Mouse (Mus musculus): ENCODE results near the gene Mcee. TPM values are rescaled to one million over a fixed set of nuclear protein-coding genes. Genes with fewer than 3 reads are reported as not detected.

Mcee gene
- polyA plus RNA-seq, 1 experiment from 2014 or later, result 89.8 TPM

DNA sequence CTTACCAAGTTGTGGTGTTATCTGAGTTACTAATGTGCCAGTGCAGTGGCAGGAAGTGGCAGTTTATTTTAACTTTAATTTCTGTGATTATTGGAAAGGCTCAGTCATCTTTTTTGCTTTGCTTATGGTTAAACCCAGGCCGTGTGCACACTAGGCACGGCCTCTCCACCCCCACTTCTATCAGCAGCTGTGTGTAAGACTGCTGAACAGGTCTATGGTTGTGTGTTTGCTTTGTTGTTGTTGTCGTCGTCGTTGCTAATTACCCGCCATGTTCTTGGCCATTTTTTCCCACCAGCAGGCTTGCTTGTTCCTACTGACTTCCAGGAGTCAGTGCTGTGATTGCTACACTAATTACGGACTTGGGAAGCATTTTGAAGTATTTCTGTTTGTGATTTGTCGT lies 48.1 kb downstream of the Mcee start:
- Histone ChIP-seq H3K9ac (ENCODE audit: low read length) (no peak overlapping the region), H3K4me3 (ENCODE audit: low read depth, low read length) (no peak overlapping the region), H3K36me3 (ENCODE audit: control insufficient read depth, insufficient read depth, low read length) (no peaks in the 10 kb centered on the region), H3K4me1 (replicated peaks; ENCODE audit: control insufficient read depth, insufficient read depth) (no peaks in the 10 kb centered on the region), H3K27ac (replicated peaks) (no peak overlapping the region), H3K27me3 (ENCODE audit: control insufficient read depth, insufficient read depth, low read length) (no peaks in the 10 kb centered on the region), H3K9me3 (ENCODE audit: control insufficient read depth, low read length) (no peaks in the 10 kb centered on the region), H3K4me2 (replicated peaks; ENCODE audit: low read depth) (no peak overlapping the region)
- DNase-seq (ENCODE audit: low spot score) (no peak), ATAC-seq (ENCODE audit: low FRiP score, low TSS enrichment) (no peak)
- WGBS, result 76% methylated on average over 8 of the region's 8 CpGs
- TF ChIP-seq EP300 (optimal IDR thresholded peaks at IDR 0.05), result no peak
- no peak for TF ChIP-seq CTCF (IDR thresholded peaks at IDR 0.05; ENCODE audit: low read depth)

DNA sequence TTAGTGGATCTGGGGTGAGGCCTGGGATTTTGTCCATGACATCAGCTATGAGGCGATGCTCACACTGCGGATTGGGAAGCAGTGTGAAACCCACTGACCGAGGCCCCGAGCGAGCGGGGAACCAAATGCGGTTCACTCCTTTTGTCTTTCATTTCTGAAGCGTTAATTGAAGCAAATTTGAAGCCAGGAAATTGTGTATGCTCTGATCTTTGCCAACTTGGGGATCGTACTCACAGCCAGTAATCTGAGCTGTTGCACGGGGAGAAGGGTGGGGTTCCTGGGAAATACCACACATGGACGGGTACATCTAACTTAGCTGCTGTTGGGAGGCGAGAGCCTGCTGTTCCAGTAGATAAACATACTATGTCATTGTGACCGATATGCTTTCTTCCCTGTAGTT lies 58.2 kb downstream of the Mcee start:
- Histone ChIP-seq H3K9me3 (ENCODE audit: control insufficient read depth, low read length) (no peaks in the 10 kb centered on the region), H3K36me3 (ENCODE audit: control insufficient read depth, insufficient read depth, low read length) (no peaks in the 10 kb centered on the region), H3K4me3 (ENCODE audit: low read depth, low read length) (no peak overlapping the region), H3K4me2 (replicated peaks; ENCODE audit: low read depth) (no peak overlapping the region), H3K4me1 (replicated peaks; ENCODE audit: control insufficient read depth, insufficient read depth) (no peaks in the 10 kb centered on the region), H3K27ac (replicated peaks) (no peak overlapping the region), H3K9ac (ENCODE audit: low read length) (no peak overlapping the region), H3K27me3 (ENCODE audit: control insufficient read depth, insufficient read depth, low read length) (no peaks in the 10 kb centered on the region)
- no peak for DNase-seq (ENCODE audit: low spot score)
- TF ChIP-seq CTCF (IDR thresholded peaks at IDR 0.05; ENCODE audit: low read depth), result no peak
- no peak for TF ChIP-seq EP300 (optimal IDR thresholded peaks at IDR 0.05)
- no peak for ATAC-seq (ENCODE audit: low FRiP score, low TSS enrichment)
- WGBS, result 78% methylated on average over 13 of the region's 13 CpGs

DNA sequence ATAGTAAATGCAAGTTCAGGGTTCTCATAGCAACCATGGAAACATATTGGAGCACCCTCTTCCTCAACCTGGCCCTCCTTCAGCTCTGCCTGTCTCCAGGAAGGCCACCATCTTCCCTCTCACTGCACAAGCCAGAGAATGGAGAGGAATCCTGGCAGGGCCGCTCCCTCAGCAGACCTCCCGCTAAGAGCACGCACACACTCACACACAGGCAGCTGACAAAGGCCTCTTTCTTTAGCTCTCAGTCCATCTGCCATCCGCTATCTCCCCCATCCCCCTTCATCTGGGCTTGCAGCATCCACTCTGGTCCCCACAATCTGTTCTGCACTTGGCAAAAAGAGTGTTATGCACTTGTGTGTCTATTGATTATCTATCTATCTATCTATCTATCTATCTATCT lies 59.0 kb downstream of the Mcee start:
- DNase-seq (ENCODE audit: low spot score) (no peak), ATAC-seq (ENCODE audit: low FRiP score, low TSS enrichment) (no peak)
- no peaks in the 10 kb centered on the region for H3K4me1 ChIP-seq (replicated peaks; ENCODE audit: control insufficient read depth, insufficient read depth)
- H3K9ac ChIP-seq (ENCODE audit: low read length), result no peak overlapping the region
- 71% methylated on average over 4 of the region's 4 CpGs for WGBS
- H3K36me3 ChIP-seq (ENCODE audit: control insufficient read depth, insufficient read depth, low read length), result no peaks in the 10 kb centered on the region
- H3K27me3 ChIP-seq (ENCODE audit: control insufficient read depth, insufficient read depth, low read length), result no peaks in the 10 kb centered on the region
- H3K4me2 ChIP-seq (replicated peaks; ENCODE audit: low read depth), result no peak overlapping the region
- TF ChIP-seq EP300 (optimal IDR thresholded peaks at IDR 0.05) (no peak), CTCF (IDR thresholded peaks at IDR 0.05; ENCODE audit: low read depth) (no peak)
- no peak overlapping the region for H3K4me3 ChIP-seq (ENCODE audit: low read depth, low read length)
- no peak overlapping the region for H3K27ac ChIP-seq (replicated peaks)
- no peaks in the 10 kb centered on the region for H3K9me3 ChIP-seq (ENCODE audit: control insufficient read depth, low read length)

DNA sequence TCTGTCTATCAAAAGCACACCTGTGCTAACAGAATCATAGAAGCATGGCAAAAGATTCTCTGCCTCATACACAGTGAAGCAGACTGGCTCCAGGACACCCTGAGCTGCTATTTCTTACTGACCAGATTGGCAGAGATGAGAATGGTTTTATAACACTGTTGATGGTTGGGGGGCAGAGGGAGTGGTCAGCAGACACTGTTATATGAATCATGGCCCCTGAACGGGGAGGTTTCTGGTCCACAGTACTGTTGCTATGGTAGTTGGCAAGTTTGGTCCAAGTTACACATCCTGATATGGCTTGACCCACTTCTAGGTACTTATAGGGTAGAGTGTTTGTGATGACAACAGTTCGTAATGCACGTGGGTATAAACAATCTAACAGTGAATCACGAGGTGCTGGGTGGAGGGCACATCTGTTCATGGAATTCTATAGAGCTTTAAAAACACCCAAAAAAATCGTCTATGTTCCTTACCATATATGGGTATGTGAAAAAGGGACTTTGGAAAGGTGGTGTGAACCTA lies 59.5 kb downstream of the Mcee start:
- no peak overlapping the region for H3K9ac ChIP-seq (ENCODE audit: low read length)
- no peak for ATAC-seq (ENCODE audit: low FRiP score, low TSS enrichment)
- H3K27me3 ChIP-seq (ENCODE audit: control insufficient read depth, insufficient read depth, low read length), result no peaks in the 10 kb centered on the region
- H3K4me3 ChIP-seq (ENCODE audit: low read depth, low read length), result no peak overlapping the region
- DNase-seq (ENCODE audit: low spot score), result no peak
- TF ChIP-seq EP300 (optimal IDR thresholded peaks at IDR 0.05) (no peak), CTCF (IDR thresholded peaks at IDR 0.05; ENCODE audit: low read depth) (no peak)
- 67% methylated on average over 5 of the region's 5 CpGs for WGBS
- H3K9me3 ChIP-seq (ENCODE audit: control insufficient read depth, low read length), result no peaks in the 10 kb centered on the region
- H3K4me1 ChIP-seq (replicated peaks; ENCODE audit: control insufficient read depth, insufficient read depth), result no peaks in the 10 kb centered on the region
- no peaks in the 10 kb centered on the region for H3K36me3 ChIP-seq (ENCODE audit: control insufficient read depth, insufficient read depth, low read length)
- no peak overlapping the region for H3K4me2 ChIP-seq (replicated peaks; ENCODE audit: low read depth)
- H3K27ac ChIP-seq (replicated peaks), result no peak overlapping the region

DNA sequence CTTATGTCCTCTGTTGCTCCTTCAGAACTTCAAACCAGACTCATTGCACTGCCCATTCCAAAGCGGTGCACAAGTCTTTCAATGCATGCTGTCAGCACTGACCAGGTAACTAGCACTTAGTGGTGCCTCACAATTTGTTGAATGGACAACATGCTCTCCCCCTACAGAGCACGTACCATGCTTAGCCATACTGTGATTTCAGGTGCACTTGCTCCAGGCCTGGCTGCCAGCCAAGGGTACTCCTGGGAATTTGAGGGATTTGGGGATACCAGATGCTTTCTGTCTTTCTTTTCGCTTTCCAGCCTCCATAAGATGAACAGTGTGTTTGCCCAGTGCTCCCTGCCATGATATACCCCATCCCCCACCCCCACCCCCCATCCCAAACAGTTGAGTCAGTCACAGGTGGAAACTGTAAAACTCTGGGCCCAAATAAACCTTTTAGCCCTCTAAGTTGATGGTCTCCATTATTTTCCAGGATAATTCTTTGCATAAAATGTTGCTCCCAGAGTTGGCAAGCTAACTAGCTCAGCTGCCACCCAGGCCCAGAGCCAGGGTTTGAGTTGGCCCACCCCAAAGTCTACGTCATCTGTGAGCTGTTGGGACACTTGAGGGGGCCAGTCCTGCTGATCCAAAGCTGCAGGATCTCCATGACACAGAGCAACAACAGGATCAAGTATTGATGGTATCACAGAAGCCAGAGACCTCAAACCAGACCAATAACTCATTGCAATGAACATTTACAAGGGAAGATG lies 60.2 kb downstream of the Mcee start:
- H3K27me3 ChIP-seq (ENCODE audit: control insufficient read depth, insufficient read depth, low read length), result no peaks in the 10 kb centered on the region
- no peak overlapping the region for H3K27ac ChIP-seq (replicated peaks)
- H3K4me3 ChIP-seq (ENCODE audit: low read depth, low read length), result no peak overlapping the region
- H3K36me3 ChIP-seq (ENCODE audit: control insufficient read depth, insufficient read depth, low read length), result no peaks in the 10 kb centered on the region
- 63% methylated on average over 4 of the region's 4 CpGs for WGBS
- TF ChIP-seq EP300 (optimal IDR thresholded peaks at IDR 0.05) (no peak), CTCF (IDR thresholded peaks at IDR 0.05; ENCODE audit: low read depth) (no peak)
- H3K9ac ChIP-seq (ENCODE audit: low read length), result no peak overlapping the region
- no peak for ATAC-seq (ENCODE audit: low FRiP score, low TSS enrichment)
- no peaks in the 10 kb centered on the region for H3K4me1 ChIP-seq (replicated peaks; ENCODE audit: control insufficient read depth, insufficient read depth)
- no peak for DNase-seq (ENCODE audit: low spot score)
- H3K9me3 ChIP-seq (ENCODE audit: control insufficient read depth, low read length), result no peaks in the 10 kb centered on the region
- H3K4me2 ChIP-seq (replicated peaks; ENCODE audit: low read depth), result no peak overlapping the region

DNA sequence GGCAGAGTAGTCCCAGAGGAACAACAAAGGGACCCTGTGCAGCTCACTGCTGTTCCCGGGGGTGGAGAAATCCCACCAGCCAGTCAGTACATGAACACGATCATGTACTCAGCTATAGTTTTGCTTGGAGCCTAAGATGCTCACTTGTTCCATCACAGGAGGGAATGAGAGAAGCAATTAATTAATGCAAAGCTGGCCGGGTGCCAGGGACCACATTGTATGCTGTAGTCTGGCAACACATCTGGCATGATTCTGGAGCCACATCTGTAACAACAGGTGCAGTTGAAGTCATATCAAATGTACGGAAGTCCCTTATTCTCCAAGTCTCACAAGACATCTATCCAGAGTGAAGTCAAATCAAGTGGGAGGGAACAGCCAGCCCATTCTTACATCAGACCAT lies 63.8 kb downstream of the Mcee start:
- no peak overlapping the region for H3K4me2 ChIP-seq (replicated peaks; ENCODE audit: low read depth)
- no peak overlapping the region for H3K27ac ChIP-seq (replicated peaks)
- no peak overlapping the region for H3K4me3 ChIP-seq (ENCODE audit: low read depth, low read length)
- TF ChIP-seq CTCF (IDR thresholded peaks at IDR 0.05; ENCODE audit: low read depth) (no peak), EP300 (optimal IDR thresholded peaks at IDR 0.05) (no peak)
- no peak for ATAC-seq (ENCODE audit: low FRiP score, low TSS enrichment)
- H3K4me1 ChIP-seq (replicated peaks; ENCODE audit: control insufficient read depth, insufficient read depth), result no peaks in the 10 kb centered on the region
- H3K27me3 ChIP-seq (ENCODE audit: control insufficient read depth, insufficient read depth, low read length), result no peaks in the 10 kb centered on the region
- H3K36me3 ChIP-seq (ENCODE audit: control insufficient read depth, insufficient read depth, low read length), result no peaks in the 10 kb centered on the region
- no peaks in the 10 kb centered on the region for H3K9me3 ChIP-seq (ENCODE audit: control insufficient read depth, low read length)
- WGBS, result 76% methylated on average over 4 of the region's 4 CpGs
- DNase-seq (ENCODE audit: low spot score), result no peak
- no peak overlapping the region for H3K9ac ChIP-seq (ENCODE audit: low read length)
